Mouse (Mus musculus) spleen, adult 2 months (tissue): ENCODE measurements around the gene Ube2k.

ENCODE experiments used
- CTCF ChIP-seq: fragments of 200-500 bp; IDR thresholded peaks from 2 replicates; pipeline ENCODE4 v1.5.1; 2011; ENCODE audit warnings: mild to moderate bottlenecking, inconsistent platforms; ENCODE audit not compliant: insufficient read depth, insufficient read length, insufficient replicate concordance; ENCODE audit errors: extremely low read depth
- POLR2A ChIP-seq: fragments of 200-500 bp; IDR thresholded peaks from 2 replicates; pipeline ENCODE4 v1.6.1; 2011; ENCODE audit warnings: low read depth, low read length, inconsistent platforms

DNA sequence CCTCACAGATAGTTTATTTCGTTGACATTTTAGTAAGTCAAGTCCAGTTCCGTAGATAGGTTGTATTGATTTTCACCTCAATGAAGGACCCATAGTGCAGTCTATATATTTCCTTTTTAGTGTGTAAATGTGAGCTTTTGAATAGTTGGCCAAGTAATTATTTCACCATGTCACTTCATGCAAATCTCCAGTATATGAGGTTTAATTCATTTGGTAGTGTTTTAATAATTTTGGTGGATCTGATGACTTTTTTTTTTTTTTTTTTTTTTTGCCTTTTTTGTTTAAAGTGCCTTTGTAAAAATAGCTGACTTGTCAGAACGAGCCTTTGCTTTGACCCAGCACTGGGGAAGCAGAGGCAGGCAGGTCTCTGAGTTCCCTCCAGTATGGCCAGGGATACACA, 2.8 kb downstream of the Ube2k start:
- TF ChIP-seq CTCF: no peak
- TF ChIP-seq POLR2A: no peak
